Mouse (Mus musculus) embryo, embryonic 9.5 days (tissue): ENCODE measurements around the gene Gm10563.
A peak's percentile ranks its signal among the peaks of the same experiment; 100 is the strongest.
"Not testable (repeated sequence)": the region's sequence is repeated elsewhere in the genome, so short reads cannot be mapped to it uniquely, and the experiment has no call there.

Experiments
- DNase-seq: peaks from one replicate; pipeline ENCODE4 v3.0.0-alpha.2; 2017; ENCODE audit errors: extremely low spot score

The Gm10563 gene

GRCm38 (mm10) chr4:155645308-155645707 lies at the start of gene Gm10563:
TSS of gene Gm10563 (minus strand) at chr4:155645408.
- DNase-seq: not testable (repeated sequence)

DNA sequence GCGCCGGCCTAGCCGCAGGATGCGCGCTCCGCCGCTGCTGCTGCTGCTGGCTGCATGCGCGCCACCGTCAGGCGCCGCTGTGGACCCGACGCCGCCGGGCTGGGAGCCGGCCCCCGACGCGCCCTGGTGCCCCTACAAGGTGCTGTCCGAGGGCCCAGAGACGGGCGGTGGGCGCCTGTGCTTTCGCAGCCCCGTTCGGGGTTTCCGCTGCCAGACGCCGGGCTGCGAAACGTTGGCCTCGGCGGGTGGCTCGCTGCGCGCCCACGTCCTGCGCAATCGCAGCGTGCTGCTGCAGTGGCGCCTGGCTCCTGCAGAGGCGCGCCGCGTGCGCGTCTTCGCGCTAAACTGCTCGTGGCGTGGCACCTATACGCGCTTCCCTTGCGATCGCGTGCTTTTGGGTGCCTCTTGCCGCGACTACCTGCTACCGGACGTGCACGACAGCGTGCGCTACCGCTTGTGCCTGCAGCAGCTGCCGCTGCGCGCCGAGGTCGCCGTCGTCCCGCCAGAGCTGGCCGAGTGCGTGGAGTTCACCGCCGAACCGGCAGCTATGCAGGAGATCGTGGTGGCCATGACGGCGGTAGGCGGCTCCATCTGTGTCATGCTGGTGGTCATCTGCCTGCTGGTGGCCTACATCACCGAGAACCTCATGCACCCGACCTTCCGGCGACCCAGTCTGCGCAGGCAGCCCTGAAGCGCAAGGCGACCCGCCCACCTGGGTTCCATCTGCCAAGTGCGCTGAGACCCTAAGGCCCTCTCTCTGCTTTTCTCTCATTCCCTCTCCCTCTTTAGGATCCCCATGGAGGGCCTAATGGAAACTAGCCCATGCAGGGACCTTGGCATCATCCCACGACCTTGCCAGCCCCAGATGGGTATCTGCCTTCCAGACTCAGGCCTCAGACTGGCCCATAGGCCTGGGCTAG lies 49.5 kb upstream of the Gm10563 start:
- DNase-seq: peak; percentile 52

GRCm38 (mm10) chr4:155694111-155694481 lies 48.9 kb upstream of the Gm10563 start, which contains the start of gene Fndc10:
TSS of gene Fndc10 (plus strand) at chr4:155694342.
- DNase-seq: peak; percentile 69

DNA sequence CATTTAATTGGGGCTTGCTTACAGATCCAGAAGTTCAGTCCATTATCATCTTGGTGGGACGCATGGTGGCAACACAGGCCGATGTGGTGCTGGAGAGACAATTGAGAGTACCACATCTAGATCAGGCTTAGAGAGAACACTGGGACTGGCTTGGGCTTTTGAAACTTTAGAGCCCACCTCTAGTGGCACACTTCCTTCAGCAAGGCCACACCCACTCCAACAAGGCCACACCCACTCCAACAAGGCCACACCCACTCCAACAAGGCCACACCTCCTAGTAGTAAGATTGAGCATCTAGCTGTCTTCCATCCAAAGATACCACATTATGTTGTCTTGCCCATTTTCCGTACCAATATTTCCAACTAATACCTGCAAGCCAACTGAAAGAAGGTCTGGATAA lies 47.2 kb upstream of the Gm10563 start:
- DNase-seq: no peak

GRCm38 (mm10) chr4:155690571-155691375 lies 45.6 kb upstream of the Gm10563 start:
- DNase-seq: no peak

DNA sequence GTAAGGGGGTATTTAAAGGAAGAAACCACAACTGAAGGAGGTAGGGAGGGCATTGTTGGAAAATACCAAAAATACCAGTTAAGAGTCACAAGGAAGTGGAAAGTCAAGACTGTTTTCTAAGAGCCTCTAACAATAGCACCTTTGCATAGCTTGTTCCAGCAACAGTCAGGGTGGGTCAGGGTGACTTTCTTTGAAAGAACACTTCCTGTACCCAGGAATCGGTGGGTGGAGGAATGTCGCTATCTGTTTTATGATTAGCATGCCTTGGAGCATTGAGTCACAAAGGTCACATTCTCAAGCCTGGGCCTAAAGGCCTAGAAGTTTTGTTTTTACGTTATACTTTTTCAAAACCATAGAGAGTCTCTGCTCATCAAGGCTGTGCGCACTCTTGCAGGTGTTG lies 42.6 kb upstream of the Gm10563 start:
- DNase-seq: not testable (repeated sequence)

DNA sequence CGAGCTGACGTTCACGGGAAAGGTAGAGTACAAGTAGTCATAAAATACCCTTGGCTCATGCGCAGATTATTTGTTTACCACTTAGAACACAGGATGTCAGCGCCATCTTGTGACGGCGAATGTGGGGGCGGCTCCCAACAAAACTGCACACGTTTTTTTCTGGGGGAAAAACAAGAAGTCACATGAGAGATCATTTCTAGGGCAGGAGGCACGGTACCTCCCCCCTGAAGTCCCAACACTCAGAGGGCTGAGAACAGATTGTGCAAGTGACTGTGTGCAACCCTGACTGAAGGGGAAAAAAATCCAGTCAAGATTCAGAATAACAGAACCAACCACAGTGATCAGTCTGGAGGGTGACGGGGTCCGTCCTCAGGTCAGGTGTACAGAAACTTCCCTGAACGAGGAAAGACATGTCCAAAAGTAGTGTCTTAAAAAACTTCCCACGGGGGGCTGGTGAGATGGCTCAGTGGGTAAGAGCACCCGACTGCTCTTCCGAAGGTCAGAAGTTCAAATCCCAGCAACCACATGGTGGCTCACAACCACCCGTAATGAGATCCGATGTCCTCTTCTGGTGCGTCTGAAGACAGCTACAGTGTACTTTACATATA lies 38.6 kb upstream of the Gm10563 start:
- DNase-seq: not testable (repeated sequence)

DNA sequence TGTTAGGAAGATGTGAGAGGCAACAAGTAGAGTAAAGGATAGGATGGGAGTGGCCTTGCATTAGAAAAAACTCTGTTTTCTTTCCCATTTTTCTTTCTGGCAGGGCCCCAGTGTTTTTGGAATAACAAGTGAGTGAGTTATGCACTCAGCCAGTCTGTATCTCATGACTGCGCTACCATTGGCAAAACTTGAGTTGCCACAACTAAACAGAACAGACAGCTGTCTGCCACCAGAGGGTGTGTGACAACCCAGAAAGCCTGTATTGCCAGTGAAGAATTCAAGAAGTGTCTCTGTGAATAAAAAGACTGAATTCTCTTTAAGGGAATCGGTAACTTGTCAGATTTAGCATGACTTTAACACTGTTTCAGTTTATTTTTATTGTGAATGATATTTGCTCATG lies 30.8 kb upstream of the Gm10563 start:
- DNase-seq: no peak

- DNase-seq: no peak
Measured at GRCm38 (mm10) chr4:155672082-155672481, 26.9 kb upstream of the Gm10563 start.

DNA sequence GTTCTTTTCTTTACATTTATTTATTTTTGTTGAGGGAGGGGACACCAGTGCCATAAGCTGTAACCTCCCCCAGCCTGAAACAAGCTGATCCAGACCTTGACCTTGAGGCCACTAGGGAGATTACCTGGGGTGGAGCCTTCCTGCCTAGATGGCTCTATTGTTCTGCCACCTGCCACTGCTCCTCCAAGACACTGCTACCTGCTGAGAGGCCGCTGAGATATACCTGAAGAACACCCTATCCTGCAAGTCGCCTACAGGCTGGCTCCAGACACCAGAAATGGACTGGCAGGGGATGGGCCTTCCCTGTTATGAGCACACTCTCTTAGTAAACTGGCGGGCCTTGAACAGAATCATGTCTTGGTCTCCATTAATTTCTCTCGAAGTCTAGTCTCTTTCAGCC lies 25.0 kb upstream of the Gm10563 start:
- not testable (repeated sequence) for DNase-seq

DNA sequence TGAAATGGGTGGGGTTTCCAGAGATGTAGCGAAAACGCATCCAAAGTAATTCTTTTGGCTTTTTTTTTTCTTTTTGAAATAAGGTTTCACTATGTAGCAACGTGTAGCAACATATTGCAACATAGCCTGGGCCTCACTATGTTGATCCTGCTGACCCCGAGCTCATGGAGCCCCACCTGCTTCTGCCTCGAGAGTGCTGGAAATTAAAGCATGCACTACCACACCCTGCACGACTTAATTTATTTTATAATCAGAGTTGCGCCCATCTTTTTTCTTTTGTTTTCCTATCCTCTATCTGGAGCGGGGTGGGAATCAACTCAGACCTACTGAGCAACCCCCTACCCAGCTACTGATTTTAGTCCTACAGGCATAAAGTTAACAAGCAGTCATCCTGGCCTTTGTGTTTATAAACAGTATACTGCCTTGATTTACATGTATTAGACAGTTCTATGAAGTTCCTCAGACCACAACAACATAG lies 24.4 kb upstream of the Gm10563 start:
- no peak for DNase-seq

- peak; percentile 97 for DNase-seq
Measured at GRCm38 (mm10) chr4:155668689-155669597, 23.7 kb upstream of the Gm10563 start, which contains the start of gene Mib2. TSS of gene Mib2 (minus strand) at chr4:155669198.

GRCm38 (mm10) chr4:155666903-155667302 lies 21.7 kb upstream of the Gm10563 start:
- no peak for DNase-seq

DNA sequence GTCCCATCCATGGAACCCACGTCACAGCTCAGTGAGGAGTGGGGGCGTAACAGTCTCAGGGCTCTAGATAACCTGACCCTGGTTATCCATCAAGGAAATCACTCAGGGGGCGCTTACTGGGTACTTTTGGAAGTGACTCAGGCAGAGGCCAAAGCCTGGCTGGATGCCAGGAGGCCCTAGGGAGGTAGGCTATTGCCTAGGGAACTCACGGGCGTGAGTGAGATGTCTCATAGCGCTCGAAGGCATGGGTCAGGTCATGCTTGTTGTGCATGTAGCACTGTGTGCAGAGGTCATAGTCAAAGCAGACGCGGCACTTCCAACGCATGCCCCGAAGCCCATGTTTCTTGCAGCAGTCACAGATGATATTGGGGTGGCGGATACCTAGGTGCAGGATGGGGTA lies 15.4 kb upstream of the Gm10563 start:
- DNase-seq: no peak

DNA sequence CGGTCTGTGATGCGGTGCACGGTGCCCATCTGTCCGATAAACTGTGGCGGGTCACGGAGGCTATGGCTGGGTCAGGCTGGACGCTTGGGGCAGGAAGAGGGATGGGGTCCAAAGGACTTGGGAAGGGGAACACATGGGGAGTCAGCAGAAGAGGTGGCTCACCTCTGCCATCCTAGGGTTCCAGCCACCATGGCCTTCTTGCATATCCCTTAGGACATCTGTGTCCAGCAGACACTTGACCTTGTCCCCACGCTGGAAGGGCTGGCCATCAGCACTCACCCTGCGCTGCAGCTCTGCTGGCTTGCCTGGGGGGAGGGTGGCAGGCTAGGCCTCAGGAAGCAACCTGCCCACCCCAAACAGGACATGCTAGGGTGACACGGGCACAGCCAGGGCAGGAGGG lies 13.8 kb upstream of the Gm10563 start:
- DNase-seq: no peak

- DNase-seq: no peak
Measured at GRCm38 (mm10) chr4:155656214-155656751, 11.1 kb upstream of the Gm10563 start.

- DNase-seq: peak; percentile 76
Measured at GRCm38 (mm10) chr4:155654456-155655298, 9.5 kb upstream of the Gm10563 start.

GRCm38 (mm10) chr4:155654183-155654455 lies 8.9 kb upstream of the Gm10563 start:
- no peak for DNase-seq

- peak; percentile 60 for DNase-seq
Measured at GRCm38 (mm10) chr4:155653451-155654182, 8.4 kb upstream of the Gm10563 start.
